Mouse (Mus musculus) C2C12 (cell line): ENCODE results near the gene C9orf72. TPM values are rescaled to one million over a fixed set of nuclear protein-coding genes. Genes with fewer than 3 reads are reported as not detected.

ENCODE experiments used
- H3K27me3 ChIP-seq: one replicate; pipeline ENCODE4 v1.6.1; 2011; ENCODE audit not compliant: control insufficient read depth, insufficient read depth, insufficient read length
- H3K36me3 ChIP-seq: one replicate; pipeline ENCODE4 v1.6.1; 2011; ENCODE audit not compliant: control insufficient read depth, insufficient read depth
- H3K4me3 ChIP-seq: one replicate; pipeline ENCODE4 v1.5.1; 2011; ENCODE audit warnings: mild to moderate bottlenecking, control low read depth; ENCODE audit not compliant: poor library complexity, insufficient read depth, severe bottlenecking
- H3K79me2 ChIP-seq: one replicate; pipeline ENCODE4 v1.6.1; 2011; ENCODE audit not compliant: control insufficient read depth, insufficient read depth
- H3K79me3 ChIP-seq: one replicate; pipeline ENCODE4 v1.6.1; 2011; ENCODE audit warnings: low read depth, control low read depth
- H3ac ChIP-seq: one replicate; pipeline ENCODE3; 2011; ENCODE audit warnings: low read depth; ENCODE audit not compliant: control insufficient read depth, insufficient read length
- CEBPB ChIP-seq: IDR thresholded peaks from one replicate; pipeline ENCODE4 v1.6.1; 2011; ENCODE audit warnings: low read depth, mild to moderate bottlenecking, control low read depth, moderate library complexity
- CTCF ChIP-seq: IDR thresholded peaks from one replicate; pipeline ENCODE4 v1.5.1; 2011; ENCODE audit not compliant: control insufficient read depth, insufficient read depth, insufficient read length
- FOSL1 ChIP-seq: IDR thresholded peaks from one replicate; pipeline ENCODE4 v1.8.0; 2011; ENCODE audit warnings: mild to moderate bottlenecking, low read length; ENCODE audit not compliant: poor library complexity, insufficient read depth, severe bottlenecking
- MAX ChIP-seq: IDR thresholded peaks from one replicate; pipeline ENCODE4 v1.6.1; 2011; ENCODE audit warnings: mild to moderate bottlenecking, control low read depth
- MYOD1 ChIP-seq: IDR thresholded peaks from one replicate; pipeline ENCODE4 v1.6.1; 2011; ENCODE audit warnings: low read depth; ENCODE audit not compliant: control insufficient read depth, insufficient read length
- MYOG ChIP-seq: IDR thresholded peaks from one replicate; pipeline ENCODE4 v1.6.1; 2011; ENCODE audit not compliant: control insufficient read depth, insufficient read length; ENCODE audit errors: extremely low read depth
- USF1 ChIP-seq: IDR thresholded peaks from one replicate; pipeline ENCODE4 v1.6.1; 2011; ENCODE audit warnings: low read depth, mild to moderate bottlenecking, control low read depth, moderate library complexity
- polyA plus RNA-seq: library from polyadenylated mRNA; unstranded; fragments of >200 nt; fragmentation: generic; extraction: Trizol; gene quantifications from one replicate; pipeline ENCODE4 v1.2.1, GENCODE M21; 2012; ENCODE audit warnings: missing spikeins

Gene C9orf72
- polyA plus RNA-seq, 1 experiment: 5.7 TPM

DNA sequence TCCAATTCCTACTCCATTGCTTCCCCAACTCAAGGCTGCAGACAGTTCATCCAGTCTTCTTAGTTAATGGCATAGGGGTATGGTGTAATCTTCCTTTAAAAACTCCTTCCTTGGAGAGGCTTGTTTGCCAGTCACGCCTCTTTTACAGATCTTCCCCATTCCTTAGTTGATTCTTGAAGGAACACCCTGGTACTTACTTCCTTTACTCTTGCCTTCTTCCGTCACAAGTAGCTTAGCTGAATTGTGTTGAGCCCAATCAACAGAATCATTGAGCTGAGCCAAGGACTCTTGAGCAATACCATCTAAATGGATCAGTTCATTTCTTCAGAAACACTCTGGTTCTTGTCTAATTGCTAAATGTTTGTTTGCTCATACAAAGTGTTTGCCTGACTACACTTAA is 60.7 kb downstream of the C9orf72 start:
- Histone ChIP-seq H3ac (no peak overlapping the region), H3K79me3 (no peaks in the 10 kb centered on the region)
- no peak for TF ChIP-seq USF1
- no peak for TF ChIP-seq MYOD1
- TF ChIP-seq MYOG: no peak

DNA sequence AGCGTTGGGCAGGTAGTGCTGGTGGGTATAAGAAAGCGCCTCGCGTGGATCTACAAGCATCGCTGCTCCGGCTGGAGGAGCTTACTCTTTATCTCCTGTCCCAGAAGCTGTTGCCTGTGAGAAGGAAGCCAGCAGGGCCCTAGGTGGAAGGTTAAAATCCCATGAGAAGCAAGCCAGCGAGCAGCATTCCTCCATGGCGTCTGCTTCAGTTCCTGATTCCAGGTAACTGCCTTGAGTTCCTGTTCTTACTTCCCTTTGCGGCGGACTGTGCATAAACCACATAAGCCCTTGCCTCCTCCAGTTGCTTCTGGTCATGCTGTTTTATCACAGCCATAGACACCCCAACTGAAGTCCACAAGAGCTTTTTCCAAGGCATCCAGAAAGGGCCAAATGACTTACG is 68.2 kb downstream of the C9orf72 start:
- Histone ChIP-seq H3K27me3 (no peaks in the 10 kb centered on the region), H3K4me3 (no peak overlapping the region), H3K79me2 (no peaks in the 10 kb centered on the region), H3ac (no peak overlapping the region), H3K79me3 (no peaks in the 10 kb centered on the region), H3K36me3 (no peaks in the 10 kb centered on the region)
- TF ChIP-seq FOSL1 (no peak), CTCF (no peak), MAX (no peak), MYOG (no peak), USF1 (no peak), MYOD1 (no peak), CEBPB (no peak)

More for the DNA sequence above, 60.7 kb downstream of the C9orf72 start:
- no peaks in the 10 kb centered on the region for H3K79me2 ChIP-seq
- H3K27me3 ChIP-seq: no peaks in the 10 kb centered on the region
- no peaks in the 10 kb centered on the region for H3K36me3 ChIP-seq
- H3K4me3 ChIP-seq: no peak overlapping the region

DNA sequence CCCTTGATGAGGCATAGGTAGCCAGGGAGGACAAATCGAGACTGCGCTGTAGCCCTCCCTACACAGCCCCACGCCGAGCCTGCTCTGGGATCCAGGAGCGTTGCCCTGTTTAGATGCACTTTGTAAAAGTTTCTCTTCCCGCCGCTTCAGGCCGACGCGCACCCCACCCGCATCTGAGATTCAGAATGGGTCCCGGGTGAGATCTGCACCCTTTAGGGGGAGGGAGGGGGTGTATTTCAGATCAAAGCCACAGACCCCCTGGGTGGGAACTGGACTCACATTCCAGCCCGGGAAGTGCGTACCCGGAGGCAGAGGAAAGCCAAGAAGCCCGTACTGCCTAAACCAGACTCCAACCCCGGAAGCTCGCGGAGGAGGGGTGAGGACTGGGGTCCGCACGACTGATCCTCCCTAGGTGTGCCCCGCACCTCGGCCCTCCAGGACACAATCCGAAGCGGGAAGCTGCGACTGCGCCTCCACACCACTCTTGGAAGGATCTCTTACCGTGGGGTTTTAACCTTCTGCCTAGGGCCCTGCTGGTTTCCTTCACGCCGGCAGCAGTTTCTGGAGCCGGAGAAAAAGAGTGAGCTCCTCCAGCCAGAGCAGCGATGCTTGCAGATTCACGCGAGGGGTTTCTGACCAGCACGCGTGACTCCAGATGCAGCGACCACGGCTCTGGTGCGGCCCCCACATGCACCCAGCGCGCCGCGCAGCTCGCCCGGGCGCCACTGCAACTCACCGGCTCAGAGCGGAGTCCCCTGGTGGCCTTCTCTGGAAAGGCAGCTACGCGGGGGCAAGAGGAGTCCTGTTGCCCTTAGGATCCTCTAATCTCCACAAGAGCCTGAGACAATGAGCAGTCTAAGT is 69.0 kb downstream of the C9orf72 start, which contains the start of gene Mob3b:
Gene Mob3b, minus strand, starts transcription at position 734 of the 861 bp plus-strand sequence.
- Histone ChIP-seq H3K36me3 (no peaks in the 10 kb centered on the region), H3K4me3 (peak within 1 kb of the TSS; percentile 23), H3K27me3 (no peaks in the 10 kb centered on the region), H3K79me2 (no peaks in the 10 kb centered on the region), H3K79me3 (no peaks in the 10 kb centered on the region), H3ac (peak within 1 kb of the TSS; percentile 60)
- TF ChIP-seq CTCF: peak; percentile 76
- TF ChIP-seq MYOD1: no peak

DNA sequence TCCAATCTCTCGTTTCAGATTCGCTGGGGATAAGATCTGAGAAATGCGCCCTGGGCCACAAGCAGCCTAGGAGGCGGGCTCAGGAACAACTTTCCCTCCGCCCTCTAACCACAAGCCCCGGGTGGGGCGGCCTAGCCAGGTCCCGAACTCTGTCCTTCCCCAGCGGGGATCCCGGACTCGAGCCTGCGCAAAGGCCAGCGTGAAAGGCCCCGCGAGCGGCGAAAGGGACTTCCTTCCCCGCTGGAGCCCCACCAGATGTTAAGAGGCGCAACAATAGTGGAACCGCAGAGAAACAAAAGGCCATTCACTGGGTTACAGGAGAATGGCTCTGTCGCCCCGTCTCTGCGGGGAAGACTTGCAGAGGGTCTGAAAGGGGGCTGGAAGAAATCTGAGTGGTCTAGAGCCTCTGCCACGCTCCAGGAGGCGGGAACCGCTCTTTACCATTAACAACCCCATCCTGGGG is 69.8 kb downstream of the C9orf72 start:
- H3K4me3 ChIP-seq: peak overlapping the region; percentile 23
- H3K79me2 ChIP-seq: no peaks in the 10 kb centered on the region
- no peak for TF ChIP-seq MYOD1
- no peak for TF ChIP-seq MAX
- no peak for TF ChIP-seq USF1
- no peak for TF ChIP-seq MYOG
- no peak for TF ChIP-seq FOSL1
- no peak for TF ChIP-seq CTCF
- no peak for TF ChIP-seq CEBPB
- no peak overlapping the region for H3ac ChIP-seq
- H3K27me3 ChIP-seq: no peaks in the 10 kb centered on the region
- no peaks in the 10 kb centered on the region for H3K36me3 ChIP-seq
- no peaks in the 10 kb centered on the region for H3K79me3 ChIP-seq

DNA sequence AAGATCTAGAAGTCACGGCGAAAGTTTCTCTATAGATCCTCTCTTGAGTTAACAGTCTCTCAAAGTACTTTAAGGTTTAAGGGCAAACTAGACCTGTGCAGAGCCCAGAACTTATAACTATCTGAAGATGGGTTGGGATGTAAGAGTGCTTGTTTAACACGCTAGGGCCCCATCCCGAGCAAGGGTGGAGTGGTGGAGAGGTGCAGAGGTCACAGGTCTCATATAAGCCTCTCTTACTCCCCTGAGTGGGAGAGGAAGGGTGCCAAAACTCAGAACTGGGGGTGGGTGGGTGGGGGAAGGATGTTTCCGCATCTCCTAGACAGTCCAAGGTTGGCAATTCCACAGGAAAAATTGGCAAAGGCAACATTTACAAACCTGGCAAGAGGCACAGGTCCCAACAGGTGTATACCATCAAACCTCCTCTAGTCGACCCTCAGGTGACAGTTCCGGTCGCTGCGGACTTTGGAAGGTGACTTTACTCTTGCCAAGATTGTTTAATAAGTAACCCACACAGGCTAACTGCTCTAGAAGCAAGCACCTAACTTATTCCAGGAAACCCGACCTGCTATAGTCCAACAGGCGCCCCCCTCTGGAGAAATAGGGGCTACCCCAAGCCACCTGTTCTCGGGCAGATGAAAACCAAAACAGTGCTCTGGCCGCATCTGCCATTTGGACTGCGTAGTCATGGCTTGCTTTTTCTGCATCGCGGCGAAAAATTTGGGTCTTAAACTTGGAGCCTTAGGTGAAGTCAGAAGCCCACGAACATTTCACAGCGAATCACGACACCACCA is 70.6 kb downstream of the C9orf72 start:
- Histone ChIP-seq H3K79me2 (no peaks in the 10 kb centered on the region), H3K4me3 (no peak overlapping the region)

More for the DNA sequence above, 70.6 kb downstream of the C9orf72 start:
- no peak overlapping the region for H3ac ChIP-seq
- no peaks in the 10 kb centered on the region for H3K36me3 ChIP-seq
- no peak for TF ChIP-seq MYOG
- no peak for TF ChIP-seq FOSL1
- TF ChIP-seq CEBPB: no peak
- no peak for TF ChIP-seq MAX
- no peak for TF ChIP-seq MYOD1
- no peak for TF ChIP-seq USF1
- no peak for TF ChIP-seq CTCF
- no peaks in the 10 kb centered on the region for H3K79me3 ChIP-seq
- no peaks in the 10 kb centered on the region for H3K27me3 ChIP-seq
